Mouse (Mus musculus): Measurements from ENCODE around the gene Tnks1bp1.

The Tnks1bp1 gene

GRCm38 (mm10) chr2:85047081-85047480 is 741 bp upstream of the Tnks1bp1 start:
- TF ChIP-seq NANOG (IDR thresholded peaks at IDR 0.05; ENCODE audit: borderline replicate concordance, low read length) = no peak
- no peak for TF ChIP-seq CTCF (conservative IDR thresholded peaks at IDR 0.05; ENCODE audit: low read length)
- TF ChIP-seq POU5F1 (IDR thresholded peaks at IDR 0.05; ENCODE audit: borderline replicate concordance, low read length) = no peak
- no peaks in the 10 kb centered on the region for H3K27me3 ChIP-seq (ENCODE audit: insufficient read depth, low read length)
- H3K36me3 ChIP-seq (ENCODE audit: insufficient read depth, low read length) = peaks cover 61% of the 10 kb centered on the region
- H3K4me1 ChIP-seq (replicated peaks; ENCODE audit: low read depth, low read length) = peaks cover 90% of the 10 kb centered on the region
- peak overlapping the region; percentile 82 for H3K4me3 ChIP-seq (replicated peaks; ENCODE audit: low read length)
- H3K9me3 ChIP-seq (ENCODE audit: low read length) = no peaks in the 10 kb centered on the region

- Histone ChIP-seq H3K4me1 (replicated peaks; ENCODE audit: low read depth, low read length) (peaks cover 90% of the 10 kb centered on the region), H3K36me3 (ENCODE audit: insufficient read depth, low read length) (peaks cover 61% of the 10 kb centered on the region), H3K9me3 (ENCODE audit: low read length) (no peaks in the 10 kb centered on the region), H3K4me3 (replicated peaks; ENCODE audit: low read length) (peak overlapping the region; percentile 82), H3K27me3 (ENCODE audit: insufficient read depth, low read length) (no peaks in the 10 kb centered on the region)
- TF ChIP-seq POU5F1 (IDR thresholded peaks at IDR 0.05; ENCODE audit: borderline replicate concordance, low read length) (no peak), CTCF (conservative IDR thresholded peaks at IDR 0.05; ENCODE audit: low read length) (no peak), NANOG (IDR thresholded peaks at IDR 0.05; ENCODE audit: borderline replicate concordance, low read length) (no peak)
Observed at GRCm38 (mm10) chr2:85048168-85048751, 438 bp downstream of the Tnks1bp1 start.

DNA sequence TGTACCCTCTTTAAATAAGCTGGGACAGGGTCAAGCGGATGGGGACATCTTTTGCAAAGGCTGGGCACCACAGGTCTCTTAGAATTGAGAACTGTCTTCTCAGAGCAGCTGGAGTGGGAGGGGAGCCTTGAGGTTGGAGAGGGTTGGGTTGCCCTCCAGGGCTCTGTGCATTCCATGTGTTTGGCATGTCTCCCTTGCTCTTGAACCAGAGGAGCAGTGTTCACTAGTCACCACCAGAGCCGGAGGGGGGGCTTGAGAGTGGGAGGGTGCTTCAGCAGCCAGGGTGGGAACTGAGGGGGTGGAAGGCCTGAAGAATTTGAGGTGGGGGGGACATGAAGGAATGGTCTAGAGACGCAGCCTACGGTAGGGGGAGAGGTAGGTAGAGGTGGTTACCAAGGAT is 1.5 kb downstream of the Tnks1bp1 start:
- peaks cover 61% of the 10 kb centered on the region for H3K36me3 ChIP-seq (ENCODE audit: insufficient read depth, low read length)
- peak overlapping the region; percentile 82; the same call in 1 of the 2 replicates for H3K4me3 ChIP-seq (replicated peaks; ENCODE audit: low read length)
- TF ChIP-seq NANOG (IDR thresholded peaks at IDR 0.05; ENCODE audit: borderline replicate concordance, low read length) = no peak
- TF ChIP-seq CTCF (conservative IDR thresholded peaks at IDR 0.05; ENCODE audit: low read length) = no peak
- TF ChIP-seq POU5F1 (IDR thresholded peaks at IDR 0.05; ENCODE audit: borderline replicate concordance, low read length) = no peak
- H3K9me3 ChIP-seq (ENCODE audit: low read length) = no peaks in the 10 kb centered on the region
- peaks cover 88% of the 10 kb centered on the region for H3K4me1 ChIP-seq (replicated peaks; ENCODE audit: low read depth, low read length)
- no peaks in the 10 kb centered on the region for H3K27me3 ChIP-seq (ENCODE audit: insufficient read depth, low read length)

DNA sequence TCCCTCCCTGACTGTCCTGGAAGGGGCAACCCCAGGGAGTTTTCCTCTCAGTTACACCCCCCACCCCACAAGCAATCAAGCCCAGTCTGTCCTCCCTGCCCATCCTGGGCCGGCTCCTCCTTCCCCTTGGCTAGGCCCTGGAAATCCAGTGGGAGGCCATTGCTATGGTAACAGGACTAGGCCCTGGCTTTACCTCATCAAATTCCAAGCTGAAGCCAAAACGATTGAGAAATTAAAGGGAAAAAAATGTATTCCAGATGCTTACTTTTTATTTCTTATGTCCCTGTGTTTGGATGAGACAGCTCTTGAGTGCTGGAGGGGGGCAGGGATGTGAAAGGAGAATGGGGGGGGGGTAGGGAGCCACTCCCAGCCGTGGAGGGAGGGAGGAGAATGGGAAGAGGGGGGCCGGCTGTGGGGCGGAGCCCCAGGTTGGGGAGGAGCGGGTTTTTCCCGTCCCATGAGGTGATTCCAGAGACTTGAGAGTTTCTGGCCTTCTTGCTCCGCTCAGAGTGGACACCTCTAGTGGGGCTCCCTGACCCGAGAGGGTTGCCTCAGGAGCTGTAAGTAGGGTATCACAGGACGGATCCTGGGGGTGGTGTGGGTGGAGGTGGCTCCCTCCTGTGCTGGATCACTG is 2.3 kb downstream of the Tnks1bp1 start:
- Histone ChIP-seq H3K4me3 (replicated peaks; ENCODE audit: low read length) (peak overlapping the region; percentile 67), H3K36me3 (ENCODE audit: insufficient read depth, low read length) (peaks cover 61% of the 10 kb centered on the region), H3K27me3 (ENCODE audit: insufficient read depth, low read length) (no peaks in the 10 kb centered on the region), H3K4me1 (replicated peaks; ENCODE audit: low read depth, low read length) (peaks cover 82% of the 10 kb centered on the region), H3K9me3 (ENCODE audit: low read length) (no peaks in the 10 kb centered on the region)
- TF ChIP-seq NANOG (IDR thresholded peaks at IDR 0.05; ENCODE audit: borderline replicate concordance, low read length) (no peak), POU5F1 (IDR thresholded peaks at IDR 0.05; ENCODE audit: borderline replicate concordance, low read length) (no peak), CTCF (conservative IDR thresholded peaks at IDR 0.05; ENCODE audit: low read length) (no peak)

- peaks cover 61% of the 10 kb centered on the region for H3K36me3 ChIP-seq (ENCODE audit: insufficient read depth, low read length)
- H3K9me3 ChIP-seq (ENCODE audit: low read length) = no peaks in the 10 kb centered on the region
- TF ChIP-seq POU5F1 (IDR thresholded peaks at IDR 0.05; ENCODE audit: borderline replicate concordance, low read length) = no peak
- TF ChIP-seq CTCF (conservative IDR thresholded peaks at IDR 0.05; ENCODE audit: low read length) = no peak
- TF ChIP-seq NANOG (IDR thresholded peaks at IDR 0.05; ENCODE audit: borderline replicate concordance, low read length) = no peak
- H3K4me1 ChIP-seq (replicated peaks; ENCODE audit: low read depth, low read length) = peaks cover 77% of the 10 kb centered on the region
- peak overlapping the region; percentile 67 for H3K4me3 ChIP-seq (replicated peaks; ENCODE audit: low read length)
- H3K27me3 ChIP-seq (ENCODE audit: insufficient read depth, low read length) = no peaks in the 10 kb centered on the region
Observed at GRCm38 (mm10) chr2:85050746-85051145, 2.9 kb downstream of the Tnks1bp1 start.

DNA sequence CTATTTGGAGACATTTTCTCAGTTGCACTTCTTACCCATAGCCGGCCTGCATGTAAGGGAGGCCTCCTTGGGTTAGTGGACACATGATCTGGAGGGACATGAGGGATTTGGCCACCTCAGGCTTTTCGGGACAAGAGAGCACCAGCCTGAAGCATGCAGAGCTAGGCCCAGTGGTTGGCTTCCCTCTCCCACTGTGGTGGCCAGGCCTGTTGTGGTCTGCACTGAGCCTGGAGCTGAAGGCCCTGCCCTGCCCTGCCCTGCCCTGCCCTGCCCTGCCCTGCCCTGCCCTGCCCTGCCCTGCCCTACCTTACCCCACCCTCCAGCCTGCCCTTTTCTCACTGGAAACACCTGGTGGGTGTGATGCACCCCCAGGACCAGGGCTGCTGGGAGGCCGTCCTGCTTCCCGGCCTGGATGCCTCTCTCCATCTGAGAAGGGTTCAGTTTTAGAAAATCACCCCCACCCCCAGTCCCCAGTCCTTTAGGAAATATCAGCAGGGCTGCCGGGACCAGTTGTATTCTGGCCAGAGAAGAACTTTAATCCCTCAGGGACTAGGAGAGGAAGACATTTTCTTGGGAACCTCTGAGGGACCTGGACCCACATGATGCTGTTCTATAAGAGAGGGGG is 5.5 kb downstream of the Tnks1bp1 start:
- no peak for TF ChIP-seq POU5F1 (IDR thresholded peaks at IDR 0.05; ENCODE audit: borderline replicate concordance, low read length)
- no peak for TF ChIP-seq NANOG (IDR thresholded peaks at IDR 0.05; ENCODE audit: borderline replicate concordance, low read length)
- no peak for TF ChIP-seq CTCF (conservative IDR thresholded peaks at IDR 0.05; ENCODE audit: low read length)
- no peak overlapping the region; the same call in 1 of the 2 replicates for H3K4me3 ChIP-seq (replicated peaks; ENCODE audit: low read length)
- no peaks in the 10 kb centered on the region for H3K9me3 ChIP-seq (ENCODE audit: low read length)
- no peaks in the 10 kb centered on the region for H3K27me3 ChIP-seq (ENCODE audit: insufficient read depth, low read length)
- peaks cover 66% of the 10 kb centered on the region for H3K36me3 ChIP-seq (ENCODE audit: insufficient read depth, low read length)
- peaks cover 71% of the 10 kb centered on the region for H3K4me1 ChIP-seq (replicated peaks; ENCODE audit: low read depth, low read length)

DNA sequence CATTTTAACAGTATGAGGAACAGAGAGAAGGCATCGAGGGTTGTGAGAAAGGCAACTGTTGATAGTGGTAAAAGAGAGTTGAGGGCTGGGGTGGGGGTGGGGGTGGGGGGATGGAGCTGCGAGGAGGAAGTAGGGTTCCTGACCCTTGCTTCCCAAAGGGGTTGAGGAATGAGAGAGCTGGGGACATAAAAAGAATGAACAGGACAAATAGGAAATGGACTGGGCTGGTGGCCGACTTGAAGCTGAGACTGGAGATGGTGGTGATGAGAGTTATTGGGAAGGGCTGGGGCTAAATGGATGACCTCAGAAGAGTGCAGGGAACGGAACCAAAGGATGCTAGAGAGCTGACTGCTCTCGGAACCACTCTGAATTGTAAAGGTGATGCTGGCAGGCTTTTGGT is 8.9 kb downstream of the Tnks1bp1 start:
- TF ChIP-seq NANOG (IDR thresholded peaks at IDR 0.05; ENCODE audit: borderline replicate concordance, low read length) (no peak), CTCF (conservative IDR thresholded peaks at IDR 0.05; ENCODE audit: low read length) (no peak), POU5F1 (IDR thresholded peaks at IDR 0.05; ENCODE audit: borderline replicate concordance, low read length) (no peak)

DNA sequence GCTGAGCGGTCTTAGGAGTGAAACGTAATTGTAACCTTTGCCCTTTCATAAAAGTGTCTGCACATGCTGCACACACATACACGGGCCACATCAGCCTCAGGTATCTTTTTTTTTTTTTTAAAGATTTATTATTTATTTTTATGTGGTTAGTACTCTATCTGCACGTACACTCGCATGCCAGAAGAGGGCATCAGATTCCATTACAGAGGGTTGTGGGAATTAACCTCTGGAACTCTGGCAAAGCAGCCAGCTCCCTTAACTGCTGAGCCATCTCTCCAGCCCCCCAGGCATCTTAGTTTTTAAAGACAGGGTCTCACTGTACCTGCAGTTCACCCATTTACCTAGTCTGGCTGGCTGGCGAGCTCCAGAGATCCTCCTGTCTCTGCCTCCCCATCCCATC is 11.9 kb downstream of the Tnks1bp1 start:
- no peaks in the 10 kb centered on the region for H3K27me3 ChIP-seq (ENCODE audit: insufficient read depth, low read length)
- peaks cover 77% of the 10 kb centered on the region for H3K36me3 ChIP-seq (ENCODE audit: insufficient read depth, low read length)
- TF ChIP-seq POU5F1 (IDR thresholded peaks at IDR 0.05; ENCODE audit: borderline replicate concordance, low read length) (no peak), CTCF (conservative IDR thresholded peaks at IDR 0.05; ENCODE audit: low read length) (peak; percentile 25)
- H3K4me1 ChIP-seq (replicated peaks; ENCODE audit: low read depth, low read length) = peaks cover 54% of the 10 kb centered on the region
- H3K9me3 ChIP-seq (ENCODE audit: low read length) = no peaks in the 10 kb centered on the region
- H3K4me3 ChIP-seq (replicated peaks; ENCODE audit: low read length) = 0 out of 2 replicates have a peak overlapping the region, but pooled peaks have one; percentile 13

More for the DNA sequence above, 8.9 kb downstream of the Tnks1bp1 start:
- H3K4me1 ChIP-seq (replicated peaks; ENCODE audit: low read depth, low read length) = peaks cover 70% of the 10 kb centered on the region
- H3K36me3 ChIP-seq (ENCODE audit: insufficient read depth, low read length) = peaks cover 77% of the 10 kb centered on the region
- no peaks in the 10 kb centered on the region for H3K9me3 ChIP-seq (ENCODE audit: low read length)
- H3K4me3 ChIP-seq (replicated peaks; ENCODE audit: low read length) = no peak overlapping the region
- H3K27me3 ChIP-seq (ENCODE audit: insufficient read depth, low read length) = no peaks in the 10 kb centered on the region
